Mouse (Mus musculus) adrenal gland, adult (tissue): ENCODE results near the gene Tmem88b.

Source experiments
- DNase-seq, 2 experiments: peaks; one replicate each; pipeline ENCODE4 v3.0.0; 2022 to 2023; ENCODE audit warnings: low spot score in 1 of 2; ENCODE audit not compliant: inconsistent age in 2 of 2

Tmem88b gene

GRCm38 (mm10) chr4:155785819-155786218 is at the start of gene Tmem88b:
Gene Tmem88b, minus strand, starts transcription at chr4:155785874.
- DNase-seq: peak in 1 of 2 experiments; percentile 25

DNA sequence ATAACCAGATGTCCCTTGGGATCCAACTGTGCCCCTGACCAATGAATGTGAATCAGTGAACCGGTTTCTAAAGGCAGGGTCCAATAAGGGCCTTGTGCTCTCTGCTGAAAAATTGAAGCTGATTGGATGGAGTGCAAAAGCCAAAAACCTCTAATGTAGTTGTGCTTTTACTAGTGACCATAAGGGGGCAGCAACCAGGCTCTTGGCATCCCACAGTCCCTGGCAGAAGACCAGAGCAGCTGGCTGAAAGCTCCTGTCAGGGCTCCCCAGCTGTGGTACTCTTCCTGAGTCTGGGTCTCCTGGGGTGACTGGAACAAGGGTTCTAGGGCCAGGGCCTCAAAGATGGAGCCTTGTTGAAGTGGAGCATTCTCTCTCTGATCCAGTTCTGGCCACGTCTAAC is 48.2 kb upstream of the Tmem88b start:
- peak; percentile 82 to 94 for DNase-seq

GRCm38 (mm10) chr4:155833234-155833633 is 47.6 kb upstream of the Tmem88b start:
- DNase-seq: no peak

- no peak for DNase-seq
Measured at GRCm38 (mm10) chr4:155832321-155832720, 46.6 kb upstream of the Tmem88b start.

DNA sequence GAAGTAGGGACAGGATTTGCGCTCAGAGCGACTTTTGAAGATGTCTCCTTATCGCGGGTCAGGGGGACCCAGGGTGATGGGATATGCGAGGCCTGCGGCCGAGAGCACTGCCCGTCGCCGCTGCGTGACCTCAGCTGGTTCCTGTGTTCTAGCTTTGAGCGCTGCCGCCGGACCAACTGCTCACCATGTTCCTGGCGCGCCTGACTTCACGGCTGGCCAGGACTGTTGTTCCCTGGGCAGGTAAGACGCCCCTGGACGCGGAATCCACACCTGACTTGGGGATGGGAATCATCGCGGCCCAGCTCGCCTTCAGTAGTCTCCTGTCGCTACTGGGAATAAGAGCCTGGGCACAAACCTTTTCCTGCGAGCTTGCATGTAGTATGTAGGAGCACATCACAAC is 46.2 kb upstream of the Tmem88b start:
- DNase-seq: no peak

GRCm38 (mm10) chr4:155831205-155831766 is 45.6 kb upstream of the Tmem88b start, which contains the start of gene Aurkaip1:
Gene Aurkaip1, plus strand, starts transcription at chr4:155831272.
- peak; percentile 96 to 98 for DNase-seq

DNA sequence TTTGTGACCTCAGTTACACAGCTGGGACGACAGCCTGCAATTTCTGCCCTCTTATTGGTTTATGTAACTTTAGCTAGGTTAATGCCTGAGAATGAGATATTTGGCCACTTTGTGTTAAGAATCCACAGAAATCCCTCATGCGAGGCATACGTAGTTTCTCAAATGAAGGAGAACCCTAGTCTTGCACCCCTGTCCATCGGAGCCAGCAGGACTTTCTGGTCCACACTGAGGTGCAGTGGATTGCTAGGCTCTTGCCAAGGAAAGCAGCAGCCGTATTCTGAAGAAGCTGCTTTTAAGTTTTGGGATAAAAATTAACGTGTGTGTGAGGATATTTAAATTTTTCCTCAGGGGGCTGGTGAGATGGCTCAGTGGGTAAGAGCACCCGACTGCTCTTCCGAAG is 44.9 kb upstream of the Tmem88b start:
- no peak for DNase-seq

- peak in 1 of 2 experiments; percentile 65 for DNase-seq
Measured at GRCm38 (mm10) chr4:155829866-155830265, 44.2 kb upstream of the Tmem88b start.

GRCm38 (mm10) chr4:155823443-155823842 is 37.8 kb upstream of the Tmem88b start:
- DNase-seq: peak; percentile 38 to 83

- peak in 1 of 2 experiments; percentile 56 for DNase-seq
Measured at GRCm38 (mm10) chr4:155821025-155821424, 35.4 kb upstream of the Tmem88b start.

DNA sequence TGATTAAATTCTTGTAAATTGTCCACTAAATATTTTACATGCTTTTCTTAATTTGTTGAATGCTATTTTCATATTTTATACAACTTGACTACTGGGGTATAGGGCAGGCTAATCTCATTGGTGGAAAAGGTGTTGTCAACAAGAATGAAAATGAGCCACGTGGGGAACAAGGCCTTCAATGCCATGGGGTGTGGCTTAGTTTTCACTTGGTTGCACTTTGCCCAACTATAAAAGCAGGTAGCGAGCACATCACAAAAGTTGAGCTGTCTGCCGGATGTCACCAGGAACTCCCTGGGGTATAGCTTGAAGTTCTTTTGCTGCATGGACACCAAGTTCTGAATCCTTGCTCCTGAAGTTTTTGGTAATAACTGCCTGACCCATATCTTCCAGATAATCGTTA is 31.9 kb upstream of the Tmem88b start:
- peak in 1 of 2 experiments; percentile 16 for DNase-seq

- DNase-seq: peak; percentile 46 to 77
Measured at GRCm38 (mm10) chr4:155812665-155813181, 27.0 kb upstream of the Tmem88b start.

DNA sequence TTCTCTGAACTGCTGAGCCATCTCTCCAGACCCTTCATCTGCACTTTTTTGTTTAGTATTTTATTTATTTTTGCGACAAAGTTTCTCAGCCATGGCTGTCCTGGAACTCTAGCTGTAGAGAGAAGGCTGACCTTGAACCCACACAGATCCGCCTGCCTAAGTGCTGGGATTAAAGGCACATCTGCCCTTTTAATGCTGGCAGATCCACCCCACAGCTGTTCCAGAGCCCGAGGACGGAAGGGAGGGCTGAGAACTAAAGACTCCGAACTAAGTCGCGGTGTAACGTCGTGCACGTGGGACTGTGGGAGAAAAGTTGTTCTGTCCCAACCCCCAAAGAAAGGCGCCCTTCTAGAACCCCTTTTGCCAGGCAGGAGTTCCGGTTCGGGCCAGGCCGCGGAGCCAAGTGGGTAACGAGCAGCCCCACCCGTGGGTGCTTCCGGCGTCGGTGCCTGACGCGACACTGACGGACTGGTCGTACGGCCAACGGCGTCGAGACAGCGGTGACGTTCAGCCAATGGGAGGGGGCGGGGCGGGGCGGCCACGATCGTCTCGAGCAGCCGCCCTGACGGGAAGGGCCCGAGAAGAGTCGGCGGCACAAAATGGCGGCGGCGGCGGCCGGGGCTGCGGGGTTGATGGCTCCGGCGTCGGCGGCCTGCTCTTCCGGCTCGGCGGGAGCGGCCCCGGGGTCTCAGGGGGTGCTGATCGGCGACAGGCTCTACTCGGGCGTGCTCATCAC is 26.4 kb upstream of the Tmem88b start, which contains the start of gene Ccnl2:
Gene Ccnl2, plus strand, starts transcription at position 561 of the 736 bp plus-strand sequence.
- DNase-seq: peak; percentile 96 to 98

DNA sequence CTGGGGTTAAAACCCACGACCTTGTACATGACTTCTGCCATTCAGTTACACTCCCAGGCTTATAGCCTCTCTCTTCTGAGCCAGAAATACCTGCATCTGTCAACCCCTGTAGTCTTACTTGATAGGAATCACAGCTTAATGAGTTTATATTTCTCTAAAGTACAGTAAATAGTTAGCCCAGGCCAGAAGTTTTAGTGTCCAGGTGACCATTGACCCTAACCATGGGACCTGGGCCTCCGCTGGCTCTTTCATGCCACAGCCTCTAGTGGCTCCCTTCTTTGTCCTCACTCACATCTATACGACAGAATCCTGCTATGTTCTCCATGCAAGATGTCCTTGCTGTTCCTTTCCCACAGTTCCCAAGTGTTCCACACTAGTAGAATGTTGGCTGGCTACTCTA is 22.2 kb upstream of the Tmem88b start:
- no peak for DNase-seq

DNA sequence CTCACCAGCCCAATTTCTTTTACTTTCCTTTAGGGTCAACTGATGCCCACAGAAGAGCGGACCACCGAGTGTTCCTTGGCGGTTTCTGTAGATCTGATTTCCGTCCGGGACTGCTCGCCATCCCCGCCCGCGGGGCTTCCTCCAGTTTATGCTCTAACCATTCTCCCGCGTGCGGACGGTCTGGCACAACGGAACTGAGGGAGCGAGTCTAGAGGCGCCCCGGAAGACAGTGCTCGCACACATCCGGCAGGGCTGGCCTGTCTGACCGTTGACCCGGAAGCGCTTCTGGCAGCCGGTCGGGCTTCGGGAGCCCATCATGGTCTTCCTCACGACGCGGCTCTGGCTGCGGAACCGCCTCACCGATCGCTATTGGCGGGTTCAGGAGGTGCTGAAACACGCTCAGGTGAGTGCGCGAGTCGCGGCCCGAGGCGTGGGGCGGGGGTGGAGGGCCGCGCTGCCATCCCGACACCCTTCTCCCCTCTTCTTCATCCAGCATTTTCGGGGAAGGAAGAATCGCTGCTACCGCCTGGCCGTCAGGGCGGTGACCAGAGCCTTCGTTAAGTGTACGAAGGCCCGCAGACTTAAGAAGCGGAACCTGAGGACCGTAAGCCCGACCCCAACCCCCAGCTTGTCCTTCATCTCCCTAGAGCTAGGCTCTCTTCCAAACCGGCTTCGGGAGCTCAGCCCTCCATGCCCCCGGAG is 17.8 kb upstream of the Tmem88b start:
- DNase-seq: peak; percentile 95 to 98

GRCm38 (mm10) chr4:155802741-155803339 is 17.2 kb upstream of the Tmem88b start, which contains the start of gene Mrpl20:
Gene Mrpl20, plus strand, starts transcription at chr4:155802878.
- DNase-seq: peak in 1 of 2 experiments; percentile 54

DNA sequence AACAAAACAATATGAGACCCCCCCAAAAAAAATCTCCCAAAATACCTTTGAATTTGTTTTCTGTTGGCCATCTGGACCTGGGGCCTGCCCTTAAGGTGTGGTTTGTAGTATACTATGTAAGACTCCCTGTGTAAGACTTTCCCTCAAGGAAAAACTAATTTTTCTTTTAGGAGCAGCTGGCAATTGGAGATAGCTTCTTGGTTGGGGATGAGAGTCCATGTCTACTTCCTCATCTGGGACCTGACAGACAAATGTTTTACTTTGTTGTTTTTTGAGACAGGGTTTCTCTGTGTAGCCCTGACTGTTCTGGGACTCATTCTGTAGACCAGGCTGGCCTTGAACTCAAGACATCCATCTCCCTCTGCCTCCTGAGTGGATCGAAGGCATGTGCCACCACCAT is 16.4 kb upstream of the Tmem88b start:
- DNase-seq: peak in 1 of 2 experiments; percentile 18

DNA sequence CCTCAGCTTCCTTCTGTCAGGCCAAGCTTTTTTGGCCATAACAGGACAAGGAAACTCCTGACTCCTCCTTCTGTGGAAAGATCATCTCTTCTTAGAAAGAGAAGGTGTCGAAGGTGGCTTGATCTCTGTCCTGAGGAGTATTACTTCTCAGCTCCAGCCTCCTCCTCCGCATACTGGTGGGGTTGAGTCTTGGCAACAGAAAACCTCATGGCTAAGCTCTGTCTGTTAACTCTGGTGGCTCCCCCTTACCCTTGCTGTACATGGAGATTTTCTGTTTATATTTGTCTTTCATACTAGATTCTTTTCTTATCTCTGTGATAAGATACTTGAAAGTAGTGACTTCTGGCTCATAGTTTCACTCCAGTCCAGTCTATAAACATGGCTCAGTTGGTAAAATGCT is 8.1 kb upstream of the Tmem88b start:
- DNase-seq: no peak

DNA sequence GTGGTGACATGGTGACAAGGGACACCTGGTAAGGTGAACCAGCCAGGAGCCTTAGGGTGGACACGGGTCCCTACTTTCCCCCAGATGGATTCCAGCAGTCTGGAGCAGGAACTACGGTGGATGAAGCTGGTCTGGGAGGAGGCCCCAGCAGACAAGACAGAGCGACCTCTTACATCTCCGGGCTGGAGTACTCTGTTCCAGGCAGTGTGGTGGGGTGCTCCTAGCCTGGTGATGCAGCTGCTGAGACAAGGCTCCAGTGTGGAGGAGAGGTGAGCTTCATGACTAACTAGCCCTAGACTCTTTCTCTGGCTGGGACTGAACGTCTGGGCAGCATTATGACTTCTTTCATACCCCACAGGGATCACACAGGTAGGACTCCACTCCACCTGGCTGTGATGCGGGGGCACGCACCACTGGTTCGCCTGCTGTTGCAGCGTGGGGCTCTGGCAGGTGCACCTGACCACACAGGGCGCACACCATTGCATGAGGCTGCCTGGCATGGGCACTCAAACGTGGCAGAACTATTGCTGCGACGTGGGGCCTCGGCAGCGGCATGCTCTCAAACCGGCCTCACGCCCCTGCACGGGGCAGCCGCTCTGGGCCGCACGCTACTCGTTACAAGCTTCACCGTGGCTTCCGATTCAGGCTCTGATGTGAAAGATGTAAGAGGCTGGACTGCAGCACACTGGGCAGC is 5.7 kb upstream of the Tmem88b start:
- peak in 1 of 2 experiments; percentile 21 for DNase-seq

DNA sequence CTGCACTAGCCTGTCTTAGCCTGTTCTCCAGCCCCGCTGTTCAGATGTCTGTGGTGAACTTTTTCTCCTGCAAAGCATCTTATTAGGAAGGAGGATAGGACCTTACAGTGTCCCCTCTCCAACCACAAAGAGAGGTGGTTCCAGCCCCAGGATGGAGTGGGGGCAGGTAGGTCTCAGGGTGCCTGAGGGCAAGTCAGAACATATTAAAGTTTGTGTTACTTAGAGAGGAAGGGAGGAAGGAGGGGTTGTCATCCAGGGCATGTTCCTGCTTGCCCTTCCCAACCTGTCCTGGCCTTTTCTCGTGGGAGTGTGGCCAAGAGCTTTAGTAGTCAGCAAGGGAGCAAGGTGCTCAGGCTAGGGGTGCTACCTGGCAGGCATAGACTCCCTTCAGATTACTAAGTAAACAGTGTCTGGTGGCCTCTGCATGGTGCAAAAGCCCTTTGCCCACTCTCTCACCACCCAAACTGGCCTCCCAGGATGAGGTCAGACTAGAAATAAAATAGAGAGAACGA is 5.0 kb upstream of the Tmem88b start:
- DNase-seq: no peak
